Mouse (Mus musculus) right cerebral cortex, postnatal 36 days (tissue): ENCODE data around the gene Cd300ld5.
A peak's percentile ranks its signal among the peaks of the same experiment; 100 is the strongest.
"Not testable (repeated sequence)": the region's sequence is repeated elsewhere in the genome, so short reads cannot be mapped to it uniquely, and the experiment has no call there.

Source experiments
- DNase-seq, 2 experiments: peaks; one replicate each; pipeline ENCODE4 v3.0.0; 2022; ENCODE audit warnings: low spot score in 2 of 2, mixed read lengths in 1 of 2

The Cd300ld5 gene

DNA sequence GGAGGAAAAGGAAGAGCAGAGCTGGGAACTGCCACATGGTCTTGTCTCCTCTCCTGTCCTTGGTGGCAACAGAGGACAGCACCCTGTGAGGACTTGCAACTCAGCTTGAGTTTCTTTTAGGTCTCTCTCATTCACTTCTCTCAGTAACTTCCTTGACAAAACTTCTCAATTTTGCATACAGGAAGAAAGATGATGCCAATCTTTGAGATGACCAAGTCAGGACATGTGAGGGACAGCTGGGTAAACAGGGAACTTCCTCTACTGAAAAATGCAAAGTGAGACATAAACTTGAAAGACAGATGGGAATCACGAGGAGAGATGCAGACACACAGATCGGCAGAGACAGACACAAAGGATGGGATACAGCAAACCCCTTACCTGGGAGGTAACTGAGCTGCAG is 10.7 kb upstream of the Cd300ld5 start, which contains the start of gene Cd300ld3:
Gene Cd300ld3 (minus strand): TSS at position 151 of the 400 bp plus-strand sequence.
- DNase-seq: no peak

DNA sequence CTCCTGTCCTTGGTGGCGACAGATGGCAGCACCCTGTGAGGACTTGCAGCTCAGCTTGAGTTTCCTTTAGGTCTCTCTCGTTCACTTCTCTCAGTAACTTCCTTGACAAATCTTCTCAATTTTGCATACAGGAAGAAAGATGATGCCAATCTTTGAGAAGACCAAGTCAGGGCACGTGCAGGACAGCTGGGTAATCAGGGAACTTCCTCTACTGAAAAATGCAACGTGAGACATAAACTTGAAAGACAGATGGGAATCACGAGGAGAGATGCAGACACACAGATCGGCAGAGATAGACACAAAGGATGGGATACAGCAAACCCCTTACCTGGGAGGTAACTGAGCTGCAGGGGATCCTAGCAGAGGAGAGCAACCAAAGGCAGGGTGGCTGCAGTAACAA is 10.7 kb downstream of the Cd300ld5 start, which contains the start of gene Cd300ld4:
Gene Cd300ld4 (minus strand): TSS at position 101 of the 400 bp plus-strand sequence.
- not testable (repeated sequence) for DNase-seq

DNA sequence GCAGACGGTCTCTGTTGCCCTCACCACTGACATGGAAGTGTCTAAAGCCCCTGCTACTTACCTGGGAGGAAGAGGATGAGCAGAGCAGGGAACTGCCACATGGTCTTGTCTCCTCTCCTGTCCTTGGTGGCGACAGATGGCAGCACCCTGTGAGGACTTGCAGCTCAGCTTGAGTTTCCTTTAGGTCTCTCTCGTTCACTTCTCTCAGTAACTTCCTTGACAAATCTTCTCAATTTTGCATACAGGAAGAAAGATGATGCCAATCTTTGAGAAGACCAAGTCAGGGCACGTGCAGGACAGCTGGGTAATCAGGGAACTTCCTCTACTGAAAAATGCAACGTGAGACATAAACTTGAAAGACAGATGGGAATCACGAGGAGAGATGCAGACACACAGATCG is 21.5 kb downstream of the Cd300ld5 start, which contains the start of gene Cd300ld2:
Gene Cd300ld2 (minus strand): TSS at position 101 of the 400 bp plus-strand sequence.
- not testable (repeated sequence) for DNase-seq

DNA sequence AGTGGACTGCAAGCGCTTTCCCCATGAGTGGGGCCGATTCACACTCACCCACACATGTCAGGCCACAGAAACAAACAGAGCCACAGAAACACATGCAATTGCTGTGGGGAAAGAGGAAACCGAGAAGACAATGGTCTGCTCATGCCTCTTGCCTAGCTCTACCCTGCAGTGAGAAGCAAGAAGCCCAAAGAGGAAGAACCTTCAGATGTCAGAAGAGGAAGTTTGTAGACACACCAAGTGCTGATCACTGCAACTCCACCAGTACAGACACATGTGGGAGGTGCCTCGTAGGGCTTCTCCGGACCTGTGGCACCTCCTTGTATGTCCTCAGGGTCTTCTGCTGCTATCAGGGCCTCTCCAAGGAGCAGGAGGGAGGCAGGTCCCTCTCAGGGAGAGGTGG is 33.5 kb downstream of the Cd300ld5 start:
- no peak for DNase-seq

DNA sequence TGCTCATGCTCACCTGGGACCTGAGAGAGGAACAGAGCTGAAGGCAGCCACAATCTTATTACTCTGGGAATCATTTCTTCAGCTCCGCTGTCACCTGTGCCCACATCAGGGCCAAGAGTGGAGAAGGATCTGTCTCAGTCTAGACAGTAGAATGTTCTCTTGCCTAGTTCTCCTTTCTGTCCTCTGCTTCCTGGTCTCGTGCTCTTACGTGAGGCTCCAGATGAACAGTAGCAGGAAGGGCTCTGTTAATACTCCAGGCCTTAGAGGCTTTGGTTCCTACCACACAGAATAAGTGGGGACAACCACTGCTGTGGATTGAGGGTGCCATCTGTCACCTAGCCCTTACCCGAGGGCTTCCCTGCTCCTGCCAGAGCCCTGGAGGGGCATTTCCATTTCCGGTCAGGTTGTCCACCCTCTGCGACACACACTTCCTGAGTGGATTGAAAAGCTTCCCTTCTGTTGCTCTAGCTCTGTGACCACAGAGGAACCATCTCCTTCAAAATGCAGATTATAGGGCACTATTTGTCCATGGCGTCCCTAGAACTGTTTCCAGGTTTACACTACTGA is 36.0 kb downstream of the Cd300ld5 start, which contains the start of gene Cd300c2:
Gene Cd300c2 (minus strand): TSS at position 407 of the 567 bp plus-strand sequence.
- DNase-seq: no peak

DNA sequence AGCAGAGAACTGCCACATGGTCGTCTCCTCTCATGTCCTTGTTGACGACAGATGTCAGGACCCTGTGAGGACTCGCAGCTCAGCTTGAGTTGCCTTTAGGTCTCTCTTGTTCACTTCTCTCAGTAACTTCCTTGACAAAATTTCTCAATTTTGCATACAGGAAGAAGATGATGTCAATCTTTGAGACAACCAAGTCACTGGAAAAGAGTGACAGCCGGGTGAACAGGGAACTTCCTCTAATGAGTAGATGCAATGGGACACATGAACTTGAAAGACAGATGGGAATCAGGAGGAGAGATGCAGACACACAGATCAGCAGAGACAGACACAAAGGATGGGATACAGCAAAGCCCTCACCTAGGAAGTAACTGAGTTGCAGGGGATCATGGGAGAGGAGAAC is 47.8 kb downstream of the Cd300ld5 start, which contains the start of gene Cd300ld:
Gene Cd300ld (minus strand): TSS at position 130 of the 400 bp plus-strand sequence.
- no peak for DNase-seq

DNA sequence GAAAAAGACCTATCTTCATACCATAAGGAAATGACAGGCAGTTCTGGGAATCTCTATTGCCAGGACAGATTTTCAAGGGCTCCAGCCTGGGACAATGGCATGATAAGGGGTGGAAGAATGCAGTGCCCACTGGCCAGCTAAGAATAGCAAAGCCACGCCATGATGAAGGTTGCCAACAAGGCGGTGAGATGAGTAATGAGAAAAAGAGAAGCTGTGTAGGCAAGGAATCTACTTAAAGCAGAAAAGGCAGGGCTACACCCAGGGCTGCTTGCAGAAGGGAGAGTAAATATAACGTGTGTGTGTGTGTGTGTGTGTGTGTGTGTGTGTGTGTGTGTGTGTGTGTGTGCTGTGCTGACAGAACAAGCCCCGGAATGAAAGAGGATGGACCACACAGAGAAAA is 55.7 kb downstream of the Cd300ld5 start:
- peak in 1 of 2 experiments; percentile 11 for DNase-seq
